Mouse (Mus musculus): ENCODE data around the gene Sik3. TPM values are rescaled to one million over a fixed set of nuclear protein-coding genes. Genes with fewer than 3 reads are reported as not detected.

The Sik3 gene
- polyA plus RNA-seq, 1 experiment from 2014 or later, result 10.8 TPM

GRCm38 (mm10) chr9:46092633-46093032, 80.0 kb downstream of the Sik3 start:
- WGBS, result 95% methylated on average over 6 of the region's 6 CpGs

GRCm38 (mm10) chr9:46098360-46098985, 85.9 kb downstream of the Sik3 start:
- ATAC-seq (ENCODE audit: insufficient read depth, low FRiP score, low TSS enrichment), result no peak
- H3K27ac ChIP-seq (ENCODE audit: low read depth, low read length), result no peak overlapping the region
- H3K9ac ChIP-seq (ENCODE audit: low read length), result no peak overlapping the region
- no peaks in the 10 kb centered on the region for H3K9me3 ChIP-seq (ENCODE audit: control insufficient read depth, low read length)
- no peak overlapping the region for H3K4me3 ChIP-seq (ENCODE audit: low read depth, low read length)
- H3K36me3 ChIP-seq (ENCODE audit: control insufficient read depth, insufficient read depth, low read length), result no peaks in the 10 kb centered on the region
- DNase-seq (ENCODE audit: low spot score), result no peak
- H3K4me1 ChIP-seq (ENCODE audit: control insufficient read depth, insufficient read depth, low read length), result no peaks in the 10 kb centered on the region
- no peaks in the 10 kb centered on the region for H3K27me3 ChIP-seq (ENCODE audit: control insufficient read depth, insufficient read depth, low read length)
- H3K4me2 ChIP-seq (ENCODE audit: low read depth), result no peak overlapping the region
- 71% methylated on average over 15 of the region's 15 CpGs for WGBS

More at GRCm38 (mm10) chr9:46092633-46093032, 80.0 kb downstream of the Sik3 start:
- Histone ChIP-seq H3K27me3 (ENCODE audit: control insufficient read depth, insufficient read depth, low read length) (no peaks in the 10 kb centered on the region), H3K9me3 (ENCODE audit: control insufficient read depth, low read length) (no peaks in the 10 kb centered on the region), H3K27ac (ENCODE audit: low read depth, low read length) (no peak overlapping the region), H3K36me3 (ENCODE audit: control insufficient read depth, insufficient read depth, low read length) (no peaks in the 10 kb centered on the region), H3K4me2 (ENCODE audit: low read depth) (no peak overlapping the region), H3K9ac (ENCODE audit: low read length) (no peak overlapping the region), H3K4me1 (ENCODE audit: control insufficient read depth, insufficient read depth, low read length) (no peaks in the 10 kb centered on the region), H3K4me3 (ENCODE audit: low read depth, low read length) (no peak overlapping the region)
- ATAC-seq (ENCODE audit: insufficient read depth, low FRiP score, low TSS enrichment) (no peak), DNase-seq (ENCODE audit: low spot score) (no peak)

GRCm38 (mm10) chr9:46099107-46099506, 86.5 kb downstream of the Sik3 start:
- no peak overlapping the region for H3K9ac ChIP-seq (ENCODE audit: low read length)
- DNase-seq (ENCODE audit: low spot score) (no peak), ATAC-seq (ENCODE audit: insufficient read depth, low FRiP score, low TSS enrichment) (no peak)
- H3K27ac ChIP-seq (ENCODE audit: low read depth, low read length), result no peak overlapping the region
- no peaks in the 10 kb centered on the region for H3K9me3 ChIP-seq (ENCODE audit: control insufficient read depth, low read length)
- no peak overlapping the region for H3K4me3 ChIP-seq (ENCODE audit: low read depth, low read length)
- no peaks in the 10 kb centered on the region for H3K36me3 ChIP-seq (ENCODE audit: control insufficient read depth, insufficient read depth, low read length)
- no peaks in the 10 kb centered on the region for H3K4me1 ChIP-seq (ENCODE audit: control insufficient read depth, insufficient read depth, low read length)
- H3K27me3 ChIP-seq (ENCODE audit: control insufficient read depth, insufficient read depth, low read length), result no peaks in the 10 kb centered on the region
- 74% methylated on average over 5 of the region's 5 CpGs for WGBS
- H3K4me2 ChIP-seq (ENCODE audit: low read depth), result no peak overlapping the region

- DNase-seq (ENCODE audit: low spot score) (no peak), ATAC-seq (ENCODE audit: insufficient read depth, low FRiP score, low TSS enrichment) (no peak)
- Histone ChIP-seq H3K36me3 (ENCODE audit: control insufficient read depth, insufficient read depth, low read length) (no peaks in the 10 kb centered on the region), H3K9me3 (ENCODE audit: control insufficient read depth, low read length) (no peaks in the 10 kb centered on the region), H3K4me3 (ENCODE audit: low read depth, low read length) (no peak overlapping the region), H3K27ac (ENCODE audit: low read depth, low read length) (no peak overlapping the region), H3K9ac (ENCODE audit: low read length) (no peak overlapping the region), H3K27me3 (ENCODE audit: control insufficient read depth, insufficient read depth, low read length) (no peaks in the 10 kb centered on the region), H3K4me2 (ENCODE audit: low read depth) (no peak overlapping the region), H3K4me1 (ENCODE audit: control insufficient read depth, insufficient read depth, low read length) (no peaks in the 10 kb centered on the region)
- WGBS, result 73% methylated on average over 7 of the region's 7 CpGs
These were observed 90.5 kb downstream of the Sik3 start for GRCm38 (mm10) chr9:46103154-46103553.

DNA sequence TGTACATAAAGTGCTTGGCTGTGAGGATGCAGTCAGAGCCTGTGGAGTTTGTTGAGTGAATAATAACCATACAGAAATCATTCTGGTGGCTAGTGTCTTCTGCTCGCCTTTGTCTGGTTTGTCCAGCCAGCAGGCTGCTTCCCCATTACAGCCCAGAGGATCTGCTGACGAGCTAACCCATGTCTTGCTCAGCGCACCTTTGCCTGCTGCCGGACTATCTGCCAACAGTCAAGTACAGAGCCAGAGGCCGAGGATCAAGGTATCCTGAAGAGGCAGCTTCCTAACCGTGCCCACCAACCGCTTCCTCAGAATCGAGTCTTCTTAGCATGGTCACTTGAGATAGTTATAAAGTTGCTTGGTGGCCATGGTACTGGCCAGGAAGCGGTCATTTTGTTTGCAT, 93.5 kb downstream of the Sik3 start:
- H3K9ac ChIP-seq (ENCODE audit: low read length), result no peak overlapping the region
- no peak overlapping the region for H3K4me3 ChIP-seq (ENCODE audit: low read depth, low read length)
- no peaks in the 10 kb centered on the region for H3K36me3 ChIP-seq (ENCODE audit: control insufficient read depth, insufficient read depth, low read length)
- no peak overlapping the region for H3K27ac ChIP-seq (ENCODE audit: low read depth, low read length)
- WGBS, result 91% methylated on average over 9 of the region's 9 CpGs
- no peaks in the 10 kb centered on the region for H3K27me3 ChIP-seq (ENCODE audit: control insufficient read depth, insufficient read depth, low read length)
- ATAC-seq (ENCODE audit: insufficient read depth, low FRiP score, low TSS enrichment) (no peak), DNase-seq (ENCODE audit: low spot score) (no peak)
- H3K4me2 ChIP-seq (ENCODE audit: low read depth), result no peak overlapping the region
- no peaks in the 10 kb centered on the region for H3K4me1 ChIP-seq (ENCODE audit: control insufficient read depth, insufficient read depth, low read length)
- no peaks in the 10 kb centered on the region for H3K9me3 ChIP-seq (ENCODE audit: control insufficient read depth, low read length)

DNA sequence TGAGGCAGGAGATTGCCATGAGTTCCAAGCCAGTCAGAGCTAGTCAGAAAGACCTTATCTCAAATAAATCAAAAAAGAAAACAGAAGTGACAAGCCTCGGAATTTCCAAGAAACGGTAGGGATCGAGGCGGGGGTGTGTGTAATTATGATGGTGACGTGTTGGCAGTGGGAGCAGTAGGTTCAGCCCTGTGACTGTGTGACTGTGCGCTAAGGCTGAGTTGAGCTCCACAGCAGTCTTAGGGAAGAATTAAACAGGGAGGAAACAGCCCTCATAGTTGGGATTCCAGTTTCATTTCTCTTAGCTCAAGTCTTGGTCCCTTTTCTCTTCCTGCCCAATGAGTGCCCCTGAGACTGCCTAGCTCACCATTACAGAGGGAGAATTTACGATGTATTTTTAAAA, 98.0 kb downstream of the Sik3 start:
- Histone ChIP-seq H3K27ac (ENCODE audit: low read depth, low read length) (no peak overlapping the region), H3K4me3 (ENCODE audit: low read depth, low read length) (no peak overlapping the region), H3K4me2 (ENCODE audit: low read depth) (no peak overlapping the region), H3K9me3 (ENCODE audit: control insufficient read depth, low read length) (no peaks in the 10 kb centered on the region), H3K9ac (ENCODE audit: low read length) (no peak overlapping the region), H3K27me3 (ENCODE audit: control insufficient read depth, insufficient read depth, low read length) (no peaks in the 10 kb centered on the region), H3K4me1 (ENCODE audit: control insufficient read depth, insufficient read depth, low read length) (peaks cover 11% of the 10 kb centered on the region; the same call in 1 of the 2 replicates), H3K36me3 (ENCODE audit: control insufficient read depth, insufficient read depth, low read length) (no peaks in the 10 kb centered on the region)
- 81% methylated on average over 7 of the region's 7 CpGs for WGBS
- no peak for DNase-seq (ENCODE audit: low spot score)
- no peak for ATAC-seq (ENCODE audit: insufficient read depth, low FRiP score, low TSS enrichment)

GRCm38 (mm10) chr9:46111334-46111733, 98.7 kb downstream of the Sik3 start:
- H3K9ac ChIP-seq (ENCODE audit: low read length), result no peak overlapping the region
- H3K4me3 ChIP-seq (ENCODE audit: low read depth, low read length), result no peak overlapping the region
- no peaks in the 10 kb centered on the region for H3K27me3 ChIP-seq (ENCODE audit: control insufficient read depth, insufficient read depth, low read length)
- H3K36me3 ChIP-seq (ENCODE audit: control insufficient read depth, insufficient read depth, low read length), result no peaks in the 10 kb centered on the region
- no peak for DNase-seq (ENCODE audit: low spot score)
- peaks cover 11% of the 10 kb centered on the region; the same call in 1 of the 2 replicates for H3K4me1 ChIP-seq (ENCODE audit: control insufficient read depth, insufficient read depth, low read length)
- no peak overlapping the region for H3K27ac ChIP-seq (ENCODE audit: low read depth, low read length)
- H3K4me2 ChIP-seq (ENCODE audit: low read depth), result no peak overlapping the region
- ATAC-seq (ENCODE audit: insufficient read depth, low FRiP score, low TSS enrichment), result no peak
- H3K9me3 ChIP-seq (ENCODE audit: control insufficient read depth, low read length), result no peaks in the 10 kb centered on the region

DNA sequence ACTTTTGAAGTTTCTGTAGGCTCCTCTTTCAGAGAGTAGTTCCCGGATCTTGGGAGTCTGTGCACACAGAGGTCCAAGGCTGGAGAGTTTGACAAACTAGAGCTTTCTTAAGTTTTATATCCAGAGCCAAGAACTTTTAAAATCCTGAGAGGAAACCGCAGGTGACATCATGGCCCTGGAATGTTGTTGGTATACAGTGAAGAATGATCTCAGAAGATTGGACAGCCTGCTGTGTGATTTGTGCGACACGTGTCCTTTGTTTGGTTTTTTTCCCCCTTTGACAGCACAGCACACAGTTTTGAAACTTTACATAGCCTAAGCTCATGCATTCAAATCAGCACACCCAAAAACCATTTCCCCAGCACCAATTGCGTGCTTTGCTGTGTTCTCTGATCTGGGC, 99.6 kb downstream of the Sik3 start:
- Histone ChIP-seq H3K27me3 (ENCODE audit: control insufficient read depth, insufficient read depth, low read length) (no peaks in the 10 kb centered on the region), H3K4me3 (ENCODE audit: low read depth, low read length) (no peak overlapping the region), H3K9ac (ENCODE audit: low read length) (no peak overlapping the region), H3K4me2 (ENCODE audit: low read depth) (no peak overlapping the region), H3K4me1 (ENCODE audit: control insufficient read depth, insufficient read depth, low read length) (peaks cover 11% of the 10 kb centered on the region; the same call in 1 of the 2 replicates), H3K9me3 (ENCODE audit: control insufficient read depth, low read length) (no peaks in the 10 kb centered on the region), H3K27ac (ENCODE audit: low read depth, low read length) (no peak overlapping the region), H3K36me3 (ENCODE audit: control insufficient read depth, insufficient read depth, low read length) (no peaks in the 10 kb centered on the region)
- ATAC-seq (ENCODE audit: insufficient read depth, low FRiP score, low TSS enrichment) (no peak), DNase-seq (ENCODE audit: low spot score) (peak; percentile 42)
- 58% methylated on average over 5 of the region's 5 CpGs for WGBS

DNA sequence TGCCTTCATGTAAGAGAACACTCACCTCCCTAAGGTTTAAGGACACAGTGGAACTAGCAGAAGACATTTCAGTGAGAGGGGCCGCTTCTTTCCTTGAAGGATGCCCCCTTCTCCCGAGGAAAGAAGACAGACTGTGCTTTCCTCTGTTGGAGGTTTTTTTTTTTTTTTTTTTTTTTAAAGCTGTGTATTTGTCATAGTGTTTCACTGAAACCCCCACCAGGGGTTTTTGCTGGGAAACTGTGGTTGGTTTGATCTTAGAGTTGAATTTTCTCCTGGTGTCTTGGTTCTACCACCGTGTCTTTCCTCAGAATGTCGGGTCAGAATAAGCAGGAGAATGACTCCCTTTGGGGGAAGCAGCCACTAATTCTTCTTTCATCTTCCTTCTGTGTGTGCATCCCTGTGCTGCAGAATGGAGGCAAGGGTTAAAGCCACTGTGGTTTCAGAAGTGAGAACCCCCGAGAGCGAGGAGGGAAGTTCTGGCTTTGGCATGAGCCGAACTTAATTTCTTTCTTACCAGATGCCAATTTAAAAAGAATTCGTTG, 106.3 kb downstream of the Sik3 start:
- H3K9ac ChIP-seq (ENCODE audit: low read length), result no peak overlapping the region
- no peak overlapping the region for H3K4me2 ChIP-seq (ENCODE audit: low read depth)
- no peaks in the 10 kb centered on the region for H3K27me3 ChIP-seq (ENCODE audit: control insufficient read depth, insufficient read depth, low read length)
- no peaks in the 10 kb centered on the region for H3K36me3 ChIP-seq (ENCODE audit: control insufficient read depth, insufficient read depth, low read length)
- WGBS, result 94% methylated on average over 8 of the region's 8 CpGs
- peaks cover 6% of the 10 kb centered on the region; the same call in 1 of the 2 replicates for H3K9me3 ChIP-seq (ENCODE audit: control insufficient read depth, low read length)
- ATAC-seq (ENCODE audit: insufficient read depth, low FRiP score, low TSS enrichment), result no peak
- H3K4me1 ChIP-seq (ENCODE audit: control insufficient read depth, insufficient read depth, low read length), result peaks cover 8% of the 10 kb centered on the region; the same call in 1 of the 2 replicates
- no peak overlapping the region for H3K27ac ChIP-seq (ENCODE audit: low read depth, low read length)
- DNase-seq (ENCODE audit: low spot score), result no peak
- H3K4me3 ChIP-seq (ENCODE audit: low read depth, low read length), result no peak overlapping the region

Measured in neural tube, embryonic 11.5 days (tissue).